Mouse (Mus musculus) midbrain, embryonic 16.5 days (tissue): ENCODE data around the gene Srek1. TPM values are rescaled to one million over a fixed set of nuclear protein-coding genes. Genes with fewer than 3 reads are reported as not detected.
A peak's percentile ranks its signal among the peaks of the same experiment; 100 is the strongest.

ENCODE experiments used
- ATAC-seq: fragments of 200-750 bp; cut with Nextera tagmentation; 2 replicates; pipeline ENCODE4 v1.8.0; 2017; ENCODE audit warnings: moderate TSS enrichment
- H3K27ac ChIP-seq: fragments of 300-500 bp; sonication (generic); 2 replicates; pipeline ENCODE4 v1.5.1; 2014; ENCODE audit warnings: mild to moderate bottlenecking, low read length, mixed read lengths
- H3K27me3 ChIP-seq: fragments of 300-500 bp; sonication (generic); 2 replicates; pipeline ENCODE4 v1.6.1; 2014; ENCODE audit warnings: low read depth, low read length, mixed read lengths; ENCODE audit not compliant: control insufficient read depth, insufficient read depth
- H3K36me3 ChIP-seq: fragments of 300-500 bp; sonication (generic); 2 replicates; pipeline ENCODE4 v1.6.1; 2014; ENCODE audit warnings: mild to moderate bottlenecking, low read length, moderate library complexity, mixed read lengths; ENCODE audit not compliant: control insufficient read depth, insufficient read depth
- H3K4me1 ChIP-seq: fragments of 300-500 bp; sonication (generic); 2 replicates; pipeline ENCODE4 v1.6.1; 2014; ENCODE audit warnings: mild to moderate bottlenecking, low read length, mixed read lengths; ENCODE audit not compliant: control insufficient read depth, insufficient read depth
- H3K4me2 ChIP-seq: fragments of 300-500 bp; sonication (generic); 2 replicates; pipeline ENCODE4 v1.6.1; 2014; ENCODE audit warnings: mild to moderate bottlenecking, low read length, mixed read lengths
- H3K4me3 ChIP-seq: fragments of 300-500 bp; sonication (generic); 2 replicates; pipeline ENCODE4 v1.5.1; 2014; ENCODE audit warnings: low read depth, mild to moderate bottlenecking, low read length, moderate library complexity, mixed read lengths
- H3K9ac ChIP-seq: fragments of 300-500 bp; sonication (generic); 2 replicates; pipeline ENCODE4 v1.6.1; 2014; ENCODE audit warnings: low read depth, low read length, mixed read lengths
- H3K9me3 ChIP-seq: fragments of 300-500 bp; sonication (generic); replicated peaks from 2 replicates; pipeline ENCODE4 v1.6.1; 2014; ENCODE audit warnings: mild to moderate bottlenecking, low read length, mixed read lengths; ENCODE audit not compliant: control insufficient read depth, poor library complexity, severe bottlenecking
- WGBS: fragments of 180-500 bp; shearing (Covaris S2); extraction: QIAGEN DNeasy Blood & Tissue Kit; methylation state at CpG from one replicate; pipeline ENCODE4 v1.1.7; 2014; 5-methylcytosine and 5-hydroxymethylcytosine counted together
- polyA plus RNA-seq: library from polyadenylated mRNA; unstranded; fragments of >200 nt; fragmentation: Nextera tagmentation; extraction: Ambion mirVana; gene quantifications from 2 replicates; pipeline ENCODE4 v1.2.1, GENCODE M21; 2015

Srek1 gene
- 65.0 and 73.1 TPM in 2 replicates for polyA plus RNA-seq

DNA sequence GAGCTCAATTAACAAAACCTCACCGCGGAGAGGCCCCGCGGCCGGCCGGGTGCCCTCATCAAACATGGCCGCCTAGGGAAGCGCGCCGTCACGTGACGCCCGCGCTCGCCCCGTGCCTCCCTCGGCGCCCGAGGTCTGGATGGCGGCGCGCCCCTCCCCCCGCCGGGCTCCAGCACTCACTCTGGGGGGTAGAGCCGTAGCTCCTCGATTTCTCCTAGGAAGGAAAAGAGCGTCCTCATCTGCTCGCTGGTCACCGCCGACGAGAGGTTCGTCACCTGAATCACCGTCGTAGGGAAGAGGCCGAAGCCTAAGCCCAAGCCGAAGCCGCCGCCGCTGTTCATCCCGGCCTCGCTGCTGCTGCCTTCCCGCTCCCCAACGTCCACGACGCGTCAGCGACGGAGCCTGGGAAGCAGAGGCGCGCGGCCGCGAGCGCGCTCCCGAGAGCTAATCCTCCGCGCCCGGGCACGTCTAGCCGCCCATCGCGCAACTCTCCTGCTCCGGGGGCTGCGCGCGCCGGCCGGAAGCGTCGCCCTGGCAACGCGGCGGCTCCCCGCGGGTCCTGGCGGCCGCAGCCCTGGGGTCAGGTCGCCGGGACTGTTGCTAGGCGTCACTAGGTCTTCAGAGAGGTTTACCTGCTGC lies at the start of gene Srek1:
TSS of gene Srek1 (minus strand) at position 490 of the 639 bp plus-strand sequence.
- under 1% methylated on average over 64 of the region's 81 CpGs for WGBS
- H3K4me2 ChIP-seq: peak within 1 kb of the TSS; percentile 92
- H3K4me1 ChIP-seq: peaks cover 26% of the 10 kb centered on the region
- peak within 1 kb of the TSS; percentile 93 for H3K9ac ChIP-seq
- peak within 1 kb of the TSS; percentile 76 for H3K4me3 ChIP-seq
- H3K9me3 ChIP-seq: no peaks in the 10 kb centered on the region
- peak; percentile 93 for ATAC-seq
- no peaks in the 10 kb centered on the region for H3K36me3 ChIP-seq
- H3K27ac ChIP-seq: peak within 1 kb of the TSS; percentile 100
- H3K27me3 ChIP-seq: no peaks in the 10 kb centered on the region

DNA sequence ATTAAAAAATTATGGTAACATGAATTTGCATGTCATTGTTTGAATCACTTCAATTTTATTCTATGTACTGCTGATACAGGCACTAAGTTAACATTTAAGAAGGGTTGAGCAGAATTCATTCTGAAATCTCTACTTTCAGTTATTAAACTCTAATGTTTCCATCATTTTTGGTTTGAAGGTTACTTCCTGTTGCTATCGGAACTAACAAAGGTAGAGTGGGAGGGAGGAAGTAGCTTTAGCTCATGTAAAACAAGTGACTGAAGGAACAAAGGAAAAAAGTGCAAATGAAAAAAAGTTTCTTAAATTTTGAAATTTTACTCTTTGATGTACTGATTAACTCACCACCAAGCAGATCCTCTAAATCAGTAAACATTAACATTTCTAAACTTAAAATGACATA lies 47.9 kb upstream of the Srek1 start:
- Histone ChIP-seq H3K27me3 (no peaks in the 10 kb centered on the region), H3K36me3 (peaks cover 2% of the 10 kb centered on the region; the same call in 1 of the 2 replicates), H3K4me2 (no peak overlapping the region), H3K9ac (no peak overlapping the region), H3K9me3 (no peaks in the 10 kb centered on the region), H3K4me3 (no peak overlapping the region), H3K27ac (no peak overlapping the region), H3K4me1 (no peaks in the 10 kb centered on the region)
- no peak for ATAC-seq
- 97% methylated on average over 1 of the region's 1 CpGs for WGBS

DNA sequence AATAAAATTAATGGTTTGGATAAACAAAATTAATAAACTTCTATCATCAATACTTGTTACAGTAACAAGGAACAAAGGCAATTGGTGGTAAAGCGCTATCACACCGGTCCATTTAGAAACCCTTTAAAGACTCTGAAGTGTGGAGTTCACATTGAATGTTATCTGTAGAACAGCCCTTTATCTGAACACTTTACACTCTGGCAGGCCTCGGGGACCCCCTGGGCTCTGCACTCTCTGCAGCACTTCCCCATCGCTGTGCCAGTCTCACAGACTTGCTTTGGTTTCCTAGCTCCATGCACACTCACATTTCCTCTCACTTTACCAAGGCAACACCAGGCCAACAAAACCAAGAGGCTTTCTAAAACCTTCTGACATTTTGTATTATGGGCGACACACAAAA lies 45.0 kb upstream of the Srek1 start:
- Histone ChIP-seq H3K4me2 (no peak overlapping the region), H3K27me3 (no peaks in the 10 kb centered on the region), H3K27ac (no peak overlapping the region), H3K36me3 (no peaks in the 10 kb centered on the region; the same call in 1 of the 2 replicates), H3K9me3 (no peaks in the 10 kb centered on the region), H3K4me3 (no peak overlapping the region), H3K9ac (no peak overlapping the region), H3K4me1 (no peaks in the 10 kb centered on the region)
- ATAC-seq: no peak
- WGBS: 80% methylated on average over 5 of the region's 5 CpGs

DNA sequence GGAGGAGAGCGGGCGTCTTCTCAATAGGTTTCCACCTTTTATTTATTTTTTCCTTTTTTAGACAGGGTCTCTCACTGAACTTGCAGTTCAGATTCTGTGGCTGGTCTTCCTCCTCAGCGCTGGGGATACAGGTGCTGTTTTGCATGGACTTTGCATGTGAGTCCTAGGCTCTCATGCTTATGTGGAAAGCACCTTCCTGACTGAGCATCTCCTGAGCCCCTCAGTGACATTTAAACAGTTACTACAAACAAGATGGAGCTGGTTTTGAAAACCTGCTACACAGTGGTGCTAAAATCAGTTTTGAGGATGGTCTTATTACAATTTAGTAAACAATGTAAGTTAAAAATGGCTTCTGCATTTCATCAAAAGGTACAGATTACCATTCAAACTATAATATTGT lies 43.5 kb upstream of the Srek1 start:
- H3K4me3 ChIP-seq: no peak overlapping the region
- H3K36me3 ChIP-seq: no peaks in the 10 kb centered on the region; the same call in 1 of the 2 replicates
- no peak for ATAC-seq
- H3K4me1 ChIP-seq: no peaks in the 10 kb centered on the region
- no peak overlapping the region for H3K4me2 ChIP-seq
- H3K9ac ChIP-seq: no peak overlapping the region
- 89% methylated on average over 3 of the region's 3 CpGs for WGBS
- no peaks in the 10 kb centered on the region for H3K9me3 ChIP-seq
- no peak overlapping the region for H3K27ac ChIP-seq
- no peaks in the 10 kb centered on the region for H3K27me3 ChIP-seq

DNA sequence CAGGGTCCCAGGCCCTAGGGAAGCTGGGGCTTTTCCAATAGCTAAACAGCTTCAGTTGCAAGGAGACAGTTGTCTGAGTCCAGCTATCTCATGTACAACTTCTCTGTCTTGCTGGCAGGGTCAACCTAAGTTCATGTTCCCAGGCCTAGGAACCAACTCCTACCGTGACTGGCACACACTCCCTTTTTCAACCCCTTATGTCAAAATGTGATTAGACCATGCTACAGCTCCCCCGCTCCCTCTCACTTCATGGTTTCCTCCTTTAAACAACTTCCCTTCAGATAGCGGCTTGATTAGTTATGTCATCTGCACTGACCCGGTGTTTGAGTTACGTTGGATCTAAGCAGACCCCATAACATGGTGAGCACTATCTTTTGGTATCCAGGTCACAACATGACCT lies 33.1 kb upstream of the Srek1 start:
- Histone ChIP-seq H3K4me1 (peaks cover 3% of the 10 kb centered on the region; the same call in 1 of the 2 replicates), H3K9me3 (no peaks in the 10 kb centered on the region), H3K4me3 (no peak overlapping the region), H3K27me3 (no peaks in the 10 kb centered on the region), H3K9ac (no peak overlapping the region), H3K27ac (no peak overlapping the region), H3K4me2 (no peak overlapping the region), H3K36me3 (no peaks in the 10 kb centered on the region)
- WGBS: 90% methylated on average over 5 of the region's 5 CpGs
- ATAC-seq: no peak

DNA sequence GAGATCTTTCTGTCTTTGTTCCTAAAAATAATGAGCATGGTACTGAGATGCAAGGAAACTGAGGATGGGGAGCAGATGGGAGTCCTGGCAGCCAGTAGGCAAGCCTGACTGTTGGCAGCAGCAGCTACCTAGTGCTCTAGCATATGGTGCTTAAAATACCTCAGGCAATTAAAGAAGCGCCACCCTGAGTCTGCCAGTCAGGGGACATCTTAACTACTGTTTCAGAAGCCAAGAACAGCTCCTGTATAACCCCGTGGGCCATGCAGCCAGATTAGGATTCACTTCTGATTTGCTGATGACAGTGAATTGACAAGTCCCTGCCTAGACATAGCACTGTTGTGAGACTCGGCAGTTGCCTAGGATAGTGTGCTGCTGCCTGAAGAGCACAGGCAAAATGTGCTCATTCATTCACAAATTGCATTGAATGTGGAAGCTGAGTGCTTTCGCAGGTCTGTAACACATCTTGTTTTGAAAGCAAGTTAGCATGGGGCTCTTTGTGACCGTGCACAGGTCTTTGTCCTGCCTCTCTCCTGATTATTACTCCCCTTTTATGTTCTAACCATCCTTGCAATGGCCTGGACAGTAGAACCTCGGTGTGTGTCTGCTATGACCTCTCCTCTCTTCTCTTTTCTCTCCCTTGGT lies 31.9 kb upstream of the Srek1 start:
- 17% methylated on average over 6 of the region's 6 CpGs for WGBS
- no peak overlapping the region for H3K4me2 ChIP-seq
- 0 out of 2 replicates have a peak overlapping the region, but pooled peaks have one; percentile 18 for H3K27ac ChIP-seq
- H3K4me3 ChIP-seq: no peak overlapping the region
- peaks cover 3% of the 10 kb centered on the region; the same call in 1 of the 2 replicates for H3K4me1 ChIP-seq
- ATAC-seq: peak; percentile 89
- no peaks in the 10 kb centered on the region for H3K9me3 ChIP-seq
- H3K36me3 ChIP-seq: no peaks in the 10 kb centered on the region
- H3K27me3 ChIP-seq: no peaks in the 10 kb centered on the region
- H3K9ac ChIP-seq: no peak overlapping the region; the same call in 1 of the 2 replicates

DNA sequence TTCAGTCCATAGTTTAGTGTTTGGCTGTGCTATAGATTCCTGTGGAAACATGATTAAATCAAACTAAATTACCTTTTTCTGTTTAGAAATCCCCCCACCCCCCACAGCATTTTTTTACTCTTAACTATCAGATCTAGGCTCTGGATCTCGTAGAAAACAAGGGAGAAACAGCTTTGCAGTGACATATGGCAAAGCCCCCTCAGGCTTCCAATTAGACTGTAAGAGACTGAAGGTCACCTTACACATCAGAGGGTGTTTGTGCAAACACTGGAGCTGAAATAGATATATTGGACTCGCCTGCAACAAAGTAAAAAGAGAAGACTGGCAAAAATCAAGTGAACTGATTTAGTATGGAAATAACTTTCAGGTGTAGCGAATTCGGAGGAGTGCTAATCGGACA lies 29.3 kb upstream of the Srek1 start:
- Histone ChIP-seq H3K4me2 (no peak overlapping the region), H3K4me1 (peaks cover 3% of the 10 kb centered on the region; the same call in 1 of the 2 replicates), H3K9ac (no peak overlapping the region), H3K27me3 (no peaks in the 10 kb centered on the region), H3K27ac (no peak overlapping the region), H3K36me3 (no peaks in the 10 kb centered on the region), H3K4me3 (no peak overlapping the region), H3K9me3 (no peaks in the 10 kb centered on the region)
- 74% methylated on average over 5 of the region's 5 CpGs for WGBS
- no peak for ATAC-seq

DNA sequence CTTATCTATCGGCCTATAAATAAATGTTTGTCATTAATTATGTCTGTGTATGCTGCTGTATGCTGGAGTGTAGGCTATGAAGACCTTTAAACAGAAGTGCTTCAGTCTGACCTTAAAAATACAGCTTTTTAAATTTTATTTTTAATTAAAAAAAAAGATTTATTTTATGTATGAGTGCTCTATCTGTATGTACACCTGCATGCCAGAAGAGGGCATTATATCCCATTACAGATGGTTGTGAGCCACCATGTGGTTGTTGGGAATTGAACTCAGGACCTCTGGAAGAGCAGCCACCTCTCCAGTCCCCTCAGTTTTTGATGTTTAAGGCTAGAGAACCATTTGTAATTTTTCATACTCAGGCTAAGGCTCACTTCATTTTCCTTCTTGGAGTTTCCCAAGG lies 26.6 kb upstream of the Srek1 start:
- no peak for ATAC-seq
- Histone ChIP-seq H3K36me3 (no peaks in the 10 kb centered on the region), H3K4me2 (no peak overlapping the region), H3K27ac (no peak overlapping the region), H3K27me3 (no peaks in the 10 kb centered on the region), H3K9ac (no peak overlapping the region), H3K4me3 (no peak overlapping the region), H3K4me1 (no peaks in the 10 kb centered on the region), H3K9me3 (no peaks in the 10 kb centered on the region)
- 97% methylated on average over 1 of the region's 1 CpGs for WGBS
